Mouse (Mus musculus) bone marrow macrophage, adult 2 months (primary cell): ENCODE measurements around the gene Asap3.

Experiments
- CTCF ChIP-seq: IDR thresholded peaks from 2 replicates; pipeline ENCODE4 v1.5.1; 2012; ENCODE audit warnings: low read depth, mild to moderate bottlenecking, low read length, moderate library complexity
- POLR2A ChIP-seq: IDR thresholded peaks from 2 replicates; pipeline ENCODE4 v1.6.1; 2012; ENCODE audit warnings: mild to moderate bottlenecking, low read depth, low read length, borderline replicate concordance

DNA sequence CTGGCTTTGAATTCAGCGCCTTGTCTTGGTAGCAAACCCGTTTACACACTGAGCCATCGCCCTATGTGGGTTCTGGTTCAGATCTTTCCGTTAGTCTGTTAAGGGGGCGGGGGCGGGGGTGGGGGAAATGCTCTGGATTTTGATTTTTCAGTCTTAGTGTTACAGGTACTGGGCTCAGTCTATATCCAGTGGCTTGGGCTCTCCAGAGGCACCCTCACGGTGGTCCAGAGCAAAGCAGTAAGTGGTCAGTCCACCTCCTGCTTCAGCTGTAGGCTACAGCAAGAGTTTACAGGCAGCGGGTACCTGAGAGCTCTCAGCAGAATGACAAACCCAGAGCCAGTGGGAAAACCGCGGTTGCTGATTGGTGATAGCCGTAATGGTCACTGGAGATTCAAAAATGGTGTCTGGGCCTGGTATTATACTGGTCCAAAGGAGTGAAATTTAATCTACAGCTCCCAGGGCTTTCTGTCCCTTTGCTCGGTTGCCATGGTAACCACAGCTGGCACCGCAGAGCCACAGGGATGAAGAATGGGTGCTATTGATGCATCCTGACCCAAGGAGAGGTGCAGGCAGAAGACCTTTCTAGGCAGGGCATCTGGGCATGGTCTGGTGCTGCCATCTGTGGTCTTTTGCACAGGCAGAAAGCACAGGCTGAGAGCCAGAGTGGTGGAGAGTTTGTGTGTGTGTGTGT, 17.5 kb downstream of the Asap3 start:
- no peak for TF ChIP-seq CTCF
- no peak for TF ChIP-seq POLR2A
